Mouse (Mus musculus): ENCODE results near the gene Card11. TPM values are rescaled to one million over a fixed set of nuclear protein-coding genes. Genes with fewer than 3 reads are reported as not detected.
A peak's percentile ranks its signal among the peaks of the same experiment; 100 is the strongest.

Card11 gene
- polyA plus RNA-seq, 1 experiment from 2014 or later = 1.4 TPM

- no peak overlapping the region for H3K27ac ChIP-seq (ENCODE audit: low read length)
- H3K9me3 ChIP-seq (replicated peaks; ENCODE audit: control insufficient read depth, low read length) = peaks cover 11% of the 10 kb centered on the region
- no peaks in the 10 kb centered on the region for H3K4me1 ChIP-seq (ENCODE audit: control insufficient read depth, insufficient read depth, low read length)
- no peaks in the 10 kb centered on the region for H3K36me3 ChIP-seq (ENCODE audit: control insufficient read depth, insufficient read depth)
- H3K4me3 ChIP-seq (ENCODE audit: low read length) = no peak overlapping the region
- 91% methylated on average over 5 of the region's 5 CpGs for WGBS
- ATAC-seq (replicated peaks; ENCODE audit: extremely low read depth, insufficient read depth, low FRiP score) = no peak
- H3K27me3 ChIP-seq (ENCODE audit: control insufficient read depth, insufficient read depth, low read length) = no peaks in the 10 kb centered on the region
- no peak overlapping the region for H3K4me2 ChIP-seq (ENCODE audit: low read depth, low read length)
- no peak overlapping the region for H3K9ac ChIP-seq (ENCODE audit: low read length)
Observed at GRCm38 (mm10) chr5:140910841-140911240, 89.5 kb downstream of the Card11 start.

DNA sequence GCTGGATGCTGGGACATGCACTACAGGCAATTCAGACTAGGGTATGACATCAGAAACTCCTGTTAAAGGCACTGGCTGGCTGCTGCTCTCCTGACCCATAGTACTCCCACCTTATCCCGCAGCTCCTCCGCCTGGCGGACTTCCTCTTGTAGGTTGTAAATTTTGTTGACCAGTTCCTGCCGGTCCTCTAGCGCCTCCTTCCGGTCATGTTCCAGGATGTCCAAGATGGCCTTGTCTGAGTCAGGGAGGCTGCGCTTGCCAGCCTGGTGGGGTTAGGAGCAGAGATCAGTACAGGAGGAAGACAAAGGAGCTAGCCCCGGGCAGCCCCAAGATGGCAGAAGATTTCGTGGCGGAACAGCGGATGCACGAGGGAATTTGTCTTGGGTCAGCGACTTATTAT is 99.5 kb downstream of the Card11 start:
- no peaks in the 10 kb centered on the region for H3K36me3 ChIP-seq (ENCODE audit: control insufficient read depth, insufficient read depth)
- no peak overlapping the region for H3K9ac ChIP-seq (ENCODE audit: low read length)
- 76% methylated on average over 13 of the region's 13 CpGs for WGBS
- H3K27me3 ChIP-seq (ENCODE audit: control insufficient read depth, insufficient read depth, low read length) = no peaks in the 10 kb centered on the region
- H3K27ac ChIP-seq (ENCODE audit: low read length) = no peak overlapping the region
- no peak overlapping the region for H3K4me3 ChIP-seq (ENCODE audit: low read length)
- ATAC-seq (replicated peaks; ENCODE audit: extremely low read depth, insufficient read depth, low FRiP score) = no peak
- no peaks in the 10 kb centered on the region for H3K9me3 ChIP-seq (replicated peaks; ENCODE audit: control insufficient read depth, low read length)
- H3K4me1 ChIP-seq (ENCODE audit: control insufficient read depth, insufficient read depth, low read length) = no peaks in the 10 kb centered on the region
- H3K4me2 ChIP-seq (ENCODE audit: low read depth, low read length) = no peak overlapping the region

- Histone ChIP-seq H3K9ac (ENCODE audit: low read length) (no peak overlapping the region), H3K36me3 (ENCODE audit: control insufficient read depth, insufficient read depth) (no peaks in the 10 kb centered on the region), H3K27me3 (ENCODE audit: control insufficient read depth, insufficient read depth, low read length) (no peaks in the 10 kb centered on the region), H3K4me3 (ENCODE audit: low read length) (no peak overlapping the region; the same call in 1 of the 2 replicates), H3K4me2 (ENCODE audit: low read depth, low read length) (peak overlapping the region; percentile 36), H3K27ac (ENCODE audit: low read length) (no peak overlapping the region), H3K9me3 (replicated peaks; ENCODE audit: control insufficient read depth, low read length) (no peaks in the 10 kb centered on the region), H3K4me1 (ENCODE audit: control insufficient read depth, insufficient read depth, low read length) (peaks cover 17% of the 10 kb centered on the region)
- 34% methylated on average over 9 of the region's 10 CpGs for WGBS
- no peak for ATAC-seq (replicated peaks; ENCODE audit: extremely low read depth, insufficient read depth, low FRiP score)
Observed at GRCm38 (mm10) chr5:140891080-140891479, 109.3 kb downstream of the Card11 start.

DNA sequence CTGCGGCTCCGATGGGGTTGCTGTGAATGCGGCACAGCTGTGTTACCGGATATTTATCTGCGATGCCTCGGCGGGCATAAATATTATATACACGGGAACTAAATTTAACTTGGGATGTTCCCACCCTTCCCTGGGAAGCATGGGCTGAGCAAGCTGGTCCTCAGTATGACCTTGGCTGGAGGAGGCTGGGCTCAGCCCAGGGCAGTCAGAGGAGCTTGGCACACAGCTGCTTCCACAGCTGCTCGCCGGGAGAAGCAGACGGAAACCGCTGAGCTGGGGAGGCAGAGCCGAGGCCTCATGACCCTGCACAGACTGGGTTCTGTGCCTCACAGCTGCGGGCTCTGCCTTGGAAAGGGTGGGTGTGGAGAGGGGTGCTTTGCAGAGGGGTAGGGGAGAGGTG is 110.3 kb downstream of the Card11 start:
- H3K27ac ChIP-seq (ENCODE audit: low read length) = peak overlapping the region; percentile 67
- no peak overlapping the region; the same call in 1 of the 2 replicates for H3K4me3 ChIP-seq (ENCODE audit: low read length)
- peak overlapping the region; percentile 41; the same call in 1 of the 2 replicates for H3K9ac ChIP-seq (ENCODE audit: low read length)
- peak; percentile 76 for ATAC-seq (replicated peaks; ENCODE audit: extremely low read depth, insufficient read depth, low FRiP score)
- 38% methylated on average over 14 of the region's 14 CpGs for WGBS
- peak overlapping the region; percentile 27; the same call in 1 of the 2 replicates for H3K4me2 ChIP-seq (ENCODE audit: low read depth, low read length)
- no peaks in the 10 kb centered on the region for H3K27me3 ChIP-seq (ENCODE audit: control insufficient read depth, insufficient read depth, low read length)
- no peaks in the 10 kb centered on the region for H3K9me3 ChIP-seq (replicated peaks; ENCODE audit: control insufficient read depth, low read length)
- no peaks in the 10 kb centered on the region for H3K36me3 ChIP-seq (ENCODE audit: control insufficient read depth, insufficient read depth)
- peaks cover 22% of the 10 kb centered on the region for H3K4me1 ChIP-seq (ENCODE audit: control insufficient read depth, insufficient read depth, low read length)

GRCm38 (mm10) chr5:140889539-140889938 is 110.8 kb downstream of the Card11 start:
- no peaks in the 10 kb centered on the region for H3K9me3 ChIP-seq (replicated peaks; ENCODE audit: control insufficient read depth, low read length)
- H3K36me3 ChIP-seq (ENCODE audit: control insufficient read depth, insufficient read depth) = no peaks in the 10 kb centered on the region
- peak overlapping the region; percentile 67 for H3K27ac ChIP-seq (ENCODE audit: low read length)
- H3K4me3 ChIP-seq (ENCODE audit: low read length) = no peak overlapping the region
- H3K4me1 ChIP-seq (ENCODE audit: control insufficient read depth, insufficient read depth, low read length) = peaks cover 27% of the 10 kb centered on the region
- 0 out of 2 replicates have a peak overlapping the region, but pooled peaks have one; percentile 27 for H3K4me2 ChIP-seq (ENCODE audit: low read depth, low read length)
- 49% methylated on average over 8 of the region's 8 CpGs for WGBS
- no peak for ATAC-seq (replicated peaks; ENCODE audit: extremely low read depth, insufficient read depth, low FRiP score)
- no peaks in the 10 kb centered on the region for H3K27me3 ChIP-seq (ENCODE audit: control insufficient read depth, insufficient read depth, low read length)
- H3K9ac ChIP-seq (ENCODE audit: low read length) = no peak overlapping the region

GRCm38 (mm10) chr5:140887871-140888270 is 112.5 kb downstream of the Card11 start:
- Histone ChIP-seq H3K4me3 (ENCODE audit: low read length) (no peak overlapping the region), H3K4me1 (ENCODE audit: control insufficient read depth, insufficient read depth, low read length) (peaks cover 29% of the 10 kb centered on the region), H3K36me3 (ENCODE audit: control insufficient read depth, insufficient read depth) (no peaks in the 10 kb centered on the region), H3K27ac (ENCODE audit: low read length) (no peak overlapping the region), H3K9ac (ENCODE audit: low read length) (no peak overlapping the region), H3K9me3 (replicated peaks; ENCODE audit: control insufficient read depth, low read length) (no peaks in the 10 kb centered on the region; the same call in 1 of the 2 replicates), H3K27me3 (ENCODE audit: control insufficient read depth, insufficient read depth, low read length) (no peaks in the 10 kb centered on the region), H3K4me2 (ENCODE audit: low read depth, low read length) (no peak overlapping the region)
- no peak for ATAC-seq (replicated peaks; ENCODE audit: extremely low read depth, insufficient read depth, low FRiP score)
- 22% methylated on average over 8 of the region's 8 CpGs for WGBS

DNA sequence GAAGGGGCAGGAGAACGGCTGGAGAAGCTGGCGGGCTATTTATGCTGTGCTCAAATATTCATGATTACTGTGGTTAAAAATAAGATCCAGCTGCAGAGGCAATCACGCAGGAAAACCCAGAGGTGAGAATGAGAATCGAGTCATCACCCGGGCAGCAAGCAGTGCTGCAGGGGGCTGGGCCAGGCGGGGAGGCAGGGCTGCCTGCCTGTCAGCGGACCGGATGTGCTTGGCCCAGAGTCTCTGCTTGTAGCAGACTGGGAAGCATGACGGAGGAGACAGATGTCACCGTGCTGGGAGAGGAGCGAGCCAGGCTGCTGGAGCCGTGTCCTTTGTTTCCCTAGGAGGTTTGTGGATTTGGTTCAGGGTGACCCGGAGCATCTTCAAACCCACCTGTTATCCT is 115.4 kb downstream of the Card11 start:
- ATAC-seq (replicated peaks; ENCODE audit: extremely low read depth, insufficient read depth, low FRiP score) = peak; percentile 90
- peak overlapping the region; percentile 33; the same call in 1 of the 2 replicates for H3K4me2 ChIP-seq (ENCODE audit: low read depth, low read length)
- H3K27me3 ChIP-seq (ENCODE audit: control insufficient read depth, insufficient read depth, low read length) = no peaks in the 10 kb centered on the region
- no peaks in the 10 kb centered on the region for H3K36me3 ChIP-seq (ENCODE audit: control insufficient read depth, insufficient read depth)
- 0 out of 2 replicates have a peak overlapping the region, but pooled peaks have one; percentile 4 for H3K9ac ChIP-seq (ENCODE audit: low read length)
- H3K27ac ChIP-seq (ENCODE audit: low read length) = peak overlapping the region; percentile 78
- WGBS = 14% methylated on average over 13 of the region's 13 CpGs
- H3K4me3 ChIP-seq (ENCODE audit: low read length) = no peak overlapping the region
- peaks cover 21% of the 10 kb centered on the region for H3K4me1 ChIP-seq (ENCODE audit: control insufficient read depth, insufficient read depth, low read length)
- no peaks in the 10 kb centered on the region; the same call in 1 of the 2 replicates for H3K9me3 ChIP-seq (replicated peaks; ENCODE audit: control insufficient read depth, low read length)

DNA sequence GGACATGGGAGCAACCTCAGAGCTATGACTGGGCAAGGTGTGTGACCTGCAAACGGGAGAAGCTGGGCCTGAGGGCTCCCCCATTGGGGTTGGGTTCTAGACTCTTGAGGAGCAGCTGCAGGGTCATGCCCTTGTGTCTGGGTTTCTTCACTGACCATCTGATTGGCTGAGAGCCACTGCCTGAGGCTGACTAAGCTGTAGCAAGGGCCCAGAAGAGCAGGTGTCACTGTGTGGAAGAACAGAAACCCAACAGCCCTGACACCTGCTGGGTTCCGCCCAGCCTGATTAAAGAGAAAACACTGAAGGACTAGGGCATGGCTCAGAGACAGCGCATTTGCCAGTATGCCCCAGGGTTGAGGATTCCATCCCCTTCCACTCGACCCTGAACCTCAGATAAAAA is 118.0 kb downstream of the Card11 start:
- WGBS = 66% methylated on average over 4 of the region's 4 CpGs

DNA sequence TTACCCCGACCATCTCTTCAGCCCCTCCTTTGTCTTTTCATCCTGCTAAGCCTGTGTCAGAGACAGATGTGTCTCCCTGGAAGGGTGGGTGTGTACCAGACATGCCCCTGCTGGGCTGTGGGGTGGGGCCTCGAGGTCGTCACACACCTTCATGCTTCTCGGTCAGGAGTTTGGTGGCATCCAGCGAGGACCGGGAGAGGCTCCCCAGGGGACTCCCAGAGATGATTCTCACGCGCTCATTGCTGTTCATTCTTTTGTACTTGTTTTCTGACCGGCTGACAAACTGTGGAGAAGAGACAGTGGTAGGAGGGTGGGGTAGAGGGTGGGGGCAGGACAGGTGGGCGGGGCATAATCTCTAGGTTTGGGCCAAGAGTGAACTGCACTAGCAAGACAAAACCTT is 120.2 kb downstream of the Card11 start:
- no peak for ATAC-seq (replicated peaks; ENCODE audit: extremely low read depth, insufficient read depth, low FRiP score)

More for the DNA sequence above, 118.0 kb downstream of the Card11 start:
- Histone ChIP-seq H3K4me1 (ENCODE audit: control insufficient read depth, insufficient read depth, low read length) (peaks cover 11% of the 10 kb centered on the region; the same call in 1 of the 2 replicates), H3K27me3 (ENCODE audit: control insufficient read depth, insufficient read depth, low read length) (no peaks in the 10 kb centered on the region), H3K9ac (ENCODE audit: low read length) (no peak overlapping the region), H3K36me3 (ENCODE audit: control insufficient read depth, insufficient read depth) (no peaks in the 10 kb centered on the region), H3K27ac (ENCODE audit: low read length) (no peak overlapping the region), H3K9me3 (replicated peaks; ENCODE audit: control insufficient read depth, low read length) (no peaks in the 10 kb centered on the region; the same call in 1 of the 2 replicates), H3K4me3 (ENCODE audit: low read length) (no peak overlapping the region), H3K4me2 (ENCODE audit: low read depth, low read length) (no peak overlapping the region)
- ATAC-seq (replicated peaks; ENCODE audit: extremely low read depth, insufficient read depth, low FRiP score) = no peak

More for the DNA sequence above, 120.2 kb downstream of the Card11 start:
- 44% methylated on average over 10 of the region's 10 CpGs for WGBS
- H3K9me3 ChIP-seq (replicated peaks; ENCODE audit: control insufficient read depth, low read length) = no peaks in the 10 kb centered on the region; the same call in 1 of the 2 replicates
- no peak overlapping the region for H3K9ac ChIP-seq (ENCODE audit: low read length)
- H3K4me2 ChIP-seq (ENCODE audit: low read depth, low read length) = no peak overlapping the region
- H3K27me3 ChIP-seq (ENCODE audit: control insufficient read depth, insufficient read depth, low read length) = no peaks in the 10 kb centered on the region
- H3K27ac ChIP-seq (ENCODE audit: low read length) = no peak overlapping the region
- H3K36me3 ChIP-seq (ENCODE audit: control insufficient read depth, insufficient read depth) = no peaks in the 10 kb centered on the region
- H3K4me3 ChIP-seq (ENCODE audit: low read length) = no peak overlapping the region
- H3K4me1 ChIP-seq (ENCODE audit: control insufficient read depth, insufficient read depth, low read length) = peaks cover 7% of the 10 kb centered on the region; the same call in 1 of the 2 replicates
